7 mouse cellular contexts compared by ENCODE assay signal in genomic region chr11:87085461-87085860, GRCm38 (mm10). TPM values are rescaled to one million over a fixed set of nuclear protein-coding genes. Genes with fewer than 3 reads are reported as not detected.
DNase-seq lines count a peak whose midpoint lies in the region; ATAC-seq and TF ChIP-seq lines count a peak whose summit lies in the region.

No protein-coding gene starts in this region.

- H3K27me3 ChIP-seq in lung, embryonic 15.5 days: no peaks in the 10 kb centered on the region
- H3K27me3 ChIP-seq in forebrain, embryonic 11.5 days (ENCODE audit: control insufficient read depth, insufficient read depth, low read length): no peaks in the 10 kb centered on the region
- no peaks in the 10 kb centered on the region for H3K27me3 ChIP-seq in limb, embryonic 13.5 days
- H3K27me3 ChIP-seq in stomach, embryonic 14.5 days (ENCODE audit: control insufficient read depth, insufficient read depth, low read length): no peaks in the 10 kb centered on the region

- peaks cover 42% of the 10 kb centered on the region for H3K36me3 ChIP-seq in lung, embryonic 15.5 days
- H3K36me3 ChIP-seq in forebrain, embryonic 11.5 days (ENCODE audit: control insufficient read depth, insufficient read depth, low read length): peaks cover 3% of the 10 kb centered on the region; the same call in 1 of the 2 replicates
- H3K36me3 ChIP-seq in limb, embryonic 13.5 days: peaks cover 50% of the 10 kb centered on the region
- H3K36me3 ChIP-seq in stomach, embryonic 14.5 days (ENCODE audit: control insufficient read depth, insufficient read depth, low read length): peaks cover 41% of the 10 kb centered on the region

- H3K9me3 ChIP-seq in lung, embryonic 15.5 days: no peaks in the 10 kb centered on the region
- H3K9me3 ChIP-seq in forebrain, embryonic 11.5 days (ENCODE audit: control insufficient read depth, low read length): no peaks in the 10 kb centered on the region
- no peaks in the 10 kb centered on the region for H3K9me3 ChIP-seq in limb, embryonic 13.5 days
- H3K9me3 ChIP-seq in stomach, embryonic 14.5 days (ENCODE audit: control insufficient read depth, low read depth, low read length): no peaks in the 10 kb centered on the region

- peaks cover 29% of the 10 kb centered on the region for H3K4me1 ChIP-seq in lung, embryonic 15.5 days
- peaks cover 15% of the 10 kb centered on the region; the same call in 1 of the 2 replicates for H3K4me1 ChIP-seq in lung, adult 2 months (ENCODE audit: control insufficient read depth, insufficient read depth, low read length)
- H3K4me1 ChIP-seq in forebrain, embryonic 11.5 days (replicated peaks; ENCODE audit: control insufficient read depth, insufficient read depth, low read length): peaks cover 7% of the 10 kb centered on the region
- peaks cover 26% of the 10 kb centered on the region for H3K4me1 ChIP-seq in limb, embryonic 13.5 days
- peaks cover 19% of the 10 kb centered on the region for H3K4me1 ChIP-seq in stomach, embryonic 14.5 days (ENCODE audit: control insufficient read depth, insufficient read depth, low read length)

- ATAC-seq in lung, embryonic 15.5 days (ENCODE audit: borderline replicate concordance, extremely low read depth, low FRiP score, low TSS enrichment): no peak
- ATAC-seq in forebrain, embryonic 11.5 days (replicated peaks; ENCODE audit: low FRiP score): no peak
- ATAC-seq in limb, embryonic 13.5 days (ENCODE audit: low FRiP score, low read depth): no peak
- ATAC-seq in stomach, embryonic 14.5 days (ENCODE audit: insufficient number of reproducible peaks, insufficient read depth, low FRiP score, low read depth): no peak

- TF ChIP-seq CTCF in lung, adult 2 months (IDR thresholded peaks at IDR 0.05; ENCODE audit: insufficient read depth, low read length): no peak

- H3K4me3 ChIP-seq in lung, embryonic 15.5 days: peak overlapping the region; percentile 90
- no peak overlapping the region for H3K4me3 ChIP-seq in lung, adult 2 months (replicated peaks; ENCODE audit: extremely low read depth, low read depth, low read length)
- peak overlapping the region; percentile 94 for H3K4me3 ChIP-seq in forebrain, embryonic 11.5 days (ENCODE audit: low read depth, low read length)
- H3K4me3 ChIP-seq in limb, embryonic 13.5 days: peak overlapping the region; percentile 92
- peak overlapping the region; percentile 88 for H3K4me3 ChIP-seq in stomach, embryonic 14.5 days (ENCODE audit: low read depth, low read length)

- DNase-seq in lung, adult 2 months: no peak
- no peak for DNase-seq in forebrain, embryonic 11.5 days (ENCODE audit: low spot score)
- no peak for DNase-seq in cerebellum, adult 9-11 months
- DNase-seq in kidney, postnatal 25 days: no peak

- H3K4me2 ChIP-seq in lung, embryonic 15.5 days: peak overlapping the region; percentile 77
- peak overlapping the region; percentile 86 for H3K4me2 ChIP-seq in forebrain, embryonic 11.5 days (ENCODE audit: low read depth, low read length, severe bottlenecking)
- peak overlapping the region; percentile 95 for H3K4me2 ChIP-seq in limb, embryonic 13.5 days (replicated peaks)
- peak overlapping the region; percentile 77 for H3K4me2 ChIP-seq in stomach, embryonic 14.5 days (replicated peaks; ENCODE audit: low read depth, low read length)

- 85% methylated on average over 13 of the region's 13 CpGs for WGBS in lung, embryonic 15.5 days
- 80% methylated on average over 13 of the region's 13 CpGs for WGBS in lung, adult 2 months
- 90% methylated on average over 13 of the region's 13 CpGs for WGBS in forebrain, embryonic 11.5 days
- WGBS in limb, embryonic 13.5 days: 91% methylated on average over 13 of the region's 13 CpGs
- WGBS in stomach, embryonic 14.5 days: 88% methylated on average over 13 of the region's 13 CpGs

- no peak overlapping the region for H3K27ac ChIP-seq in lung, embryonic 15.5 days
- H3K27ac ChIP-seq in forebrain, embryonic 11.5 days (ENCODE audit: low read depth, low read length): no peak overlapping the region
- H3K27ac ChIP-seq in limb, embryonic 13.5 days: no peak overlapping the region
- H3K27ac ChIP-seq in stomach, embryonic 14.5 days (ENCODE audit: low read length): no peak overlapping the region

- no peak for TF ChIP-seq POLR2A in lung, adult 2 months (IDR thresholded peaks at IDR 0.05; ENCODE audit: borderline replicate concordance, extremely low read depth, low read depth, low read length)

- 0 out of 2 replicates have a peak overlapping the region, but pooled peaks have one; percentile 81 for H3K9ac ChIP-seq in lung, embryonic 15.5 days
- H3K9ac ChIP-seq in forebrain, embryonic 11.5 days (ENCODE audit: low read length): no peak overlapping the region
- peak overlapping the region; percentile 93 for H3K9ac ChIP-seq in limb, embryonic 13.5 days
- H3K9ac ChIP-seq in stomach, embryonic 14.5 days (replicated peaks; ENCODE audit: low read depth, low read length): no peak overlapping the region

RNA-seq across cellular contexts. Expression of gene Smg8, which starts 1.1 kb away (rescaled TPM):
- 18.4 and 19.1 TPM in 2 replicates for polyA plus RNA-seq in lung, embryonic 15.5 days (2015; fragmentation: Nextera tagmentation; extraction: Ambion mirVana)
- polyA plus RNA-seq in lung, adult 2 months (2012; rRNA removed): 6.2 and 7.9 TPM in 2 replicates
- 28.3 and 28.9 TPM in 2 replicates for polyA plus RNA-seq in forebrain, embryonic 11.5 days (2014; fragmentation: Nextera tagmentation; extraction: Ambion mirVana)
- 24.8 and 24.9 TPM in 2 replicates for polyA plus RNA-seq in limb, embryonic 13.5 days (2015; fragmentation: Nextera tagmentation; extraction: Ambion mirVana)
- 17.9 and 20.1 TPM in 2 replicates for polyA plus RNA-seq in stomach, embryonic 14.5 days (2014; fragmentation: Nextera tagmentation; extraction: Ambion mirVana)

RNA-seq across cellular contexts. Expression of gene Gdpd1, which starts 11.6 kb away (rescaled TPM):
- polyA plus RNA-seq in lung, embryonic 15.5 days (2015; fragmentation: Nextera tagmentation; extraction: Ambion mirVana): 23.7 and 24.9 TPM in 2 replicates
- polyA plus RNA-seq in lung, adult 2 months (2012; rRNA removed): 11.7 and 13.8 TPM in 2 replicates
- polyA plus RNA-seq in forebrain, embryonic 11.5 days (2014; fragmentation: Nextera tagmentation; extraction: Ambion mirVana): 74.6 and 77.7 TPM in 2 replicates
- polyA plus RNA-seq in limb, embryonic 13.5 days (2015; fragmentation: Nextera tagmentation; extraction: Ambion mirVana): 26.8 and 28.3 TPM in 2 replicates
- 25.0 and 25.9 TPM in 2 replicates for polyA plus RNA-seq in stomach, embryonic 14.5 days (2014; fragmentation: Nextera tagmentation; extraction: Ambion mirVana)

RNA-seq across cellular contexts. Expression of gene Prr11, which starts 23.0 kb away (rescaled TPM):
- polyA plus RNA-seq in lung, embryonic 15.5 days (2015; fragmentation: Nextera tagmentation; extraction: Ambion mirVana): 11.8 and 12.6 TPM in 2 replicates
- 0.19 and 0.54 TPM in 2 replicates for polyA plus RNA-seq in lung, adult 2 months (2012; rRNA removed)
- 23.1 and 23.8 TPM in 2 replicates for polyA plus RNA-seq in forebrain, embryonic 11.5 days (2014; fragmentation: Nextera tagmentation; extraction: Ambion mirVana)
- 6.7 and 7.9 TPM in 2 replicates for polyA plus RNA-seq in limb, embryonic 13.5 days (2015; fragmentation: Nextera tagmentation; extraction: Ambion mirVana)
- polyA plus RNA-seq in stomach, embryonic 14.5 days (2014; fragmentation: Nextera tagmentation; extraction: Ambion mirVana): 13.8 and 15.1 TPM in 2 replicates

RNA-seq across cellular contexts. Expression of gene Ska2, which starts 23.6 kb away (rescaled TPM):
- polyA plus RNA-seq in lung, embryonic 15.5 days (2015; fragmentation: Nextera tagmentation; extraction: Ambion mirVana): 64.5 and 66.7 TPM in 2 replicates
- 2.8 and 4.9 TPM in 2 replicates for polyA plus RNA-seq in lung, adult 2 months (2012; rRNA removed)
- polyA plus RNA-seq in forebrain, embryonic 11.5 days (2014; fragmentation: Nextera tagmentation; extraction: Ambion mirVana): 122 and 142 TPM in 2 replicates
- polyA plus RNA-seq in limb, embryonic 13.5 days (2015; fragmentation: Nextera tagmentation; extraction: Ambion mirVana): 86.2 and 86.3 TPM in 2 replicates
- polyA plus RNA-seq in stomach, embryonic 14.5 days (2014; fragmentation: Nextera tagmentation; extraction: Ambion mirVana): 55.6 and 66.5 TPM in 2 replicates

RNA-seq across cellular contexts. Expression of gene Trim37, which starts 41.4 kb away (rescaled TPM):
- 28.0 and 30.6 TPM in 2 replicates for polyA plus RNA-seq in lung, embryonic 15.5 days (2015; fragmentation: Nextera tagmentation; extraction: Ambion mirVana)
- polyA plus RNA-seq in lung, adult 2 months (2012; rRNA removed): 2.4 and 3.6 TPM in 2 replicates
- polyA plus RNA-seq in forebrain, embryonic 11.5 days (2014; fragmentation: Nextera tagmentation; extraction: Ambion mirVana): 97.3 and 106 TPM in 2 replicates
- polyA plus RNA-seq in limb, embryonic 13.5 days (2015; fragmentation: Nextera tagmentation; extraction: Ambion mirVana): 21.3 and 25.0 TPM in 2 replicates
- 28.8 and 31.7 TPM in 2 replicates for polyA plus RNA-seq in stomach, embryonic 14.5 days (2014; fragmentation: Nextera tagmentation; extraction: Ambion mirVana)

Comparison
In these comparisons a context has a peak if more than half of its experiments do, and no peak if none do; other contexts are left out.
1. H3K9ac ChIP-seq: peak in lung, embryonic 15.5 days (single experiment) and limb, embryonic 13.5 days (single experiment); none in forebrain, embryonic 11.5 days (single experiment) and stomach, embryonic 14.5 days (single experiment).
2. Peak in every context shown above with its lines, with median percentiles within 50 percentile points of each other: H3K4me2 ChIP-seq.